Mouse (Mus musculus): Measurements from ENCODE around the gene Catsperg1. TPM values are rescaled to one million over a fixed set of nuclear protein-coding genes. Genes with fewer than 3 reads are reported as not detected.

The Catsperg1 gene
- polyA plus RNA-seq, 1 experiment from 2014 or later: 0.21 TPM

GRCm38 (mm10) chr7:29169231-29170065 is 44.4 kb downstream of the Catsperg1 start:
- H3K9me3 ChIP-seq (ENCODE audit: control insufficient read depth): no peaks in the 10 kb centered on the region
- peak overlapping the region; percentile 71 for H3K4me2 ChIP-seq (replicated peaks; ENCODE audit: low read depth)
- peak; percentile 39 for ATAC-seq
- H3K4me1 ChIP-seq (replicated peaks; ENCODE audit: control insufficient read depth, insufficient read depth, low read length): 0 out of 2 replicates have a peak, but pooled peaks cover 4% of the 10 kb centered on the region
- no peak for TF ChIP-seq CTCF (IDR thresholded peaks at IDR 0.05; ENCODE audit: low read depth)
- peak overlapping the region; percentile 53 for H3K4me3 ChIP-seq (ENCODE audit: low read depth, low read length)
- WGBS: under 1% methylated on average over 35 of the region's 39 CpGs
- H3K36me3 ChIP-seq (ENCODE audit: control insufficient read depth, insufficient read depth): peaks cover 20% of the 10 kb centered on the region
- H3K9ac ChIP-seq (ENCODE audit: low read depth, low read length): peak overlapping the region; percentile 41; the same call in 1 of the 2 replicates
- H3K27me3 ChIP-seq (replicated peaks; ENCODE audit: control insufficient read depth, insufficient read depth, low read length): peaks cover 27% of the 10 kb centered on the region
- no peak overlapping the region for H3K27ac ChIP-seq (ENCODE audit: low read depth, low read length)

DNA sequence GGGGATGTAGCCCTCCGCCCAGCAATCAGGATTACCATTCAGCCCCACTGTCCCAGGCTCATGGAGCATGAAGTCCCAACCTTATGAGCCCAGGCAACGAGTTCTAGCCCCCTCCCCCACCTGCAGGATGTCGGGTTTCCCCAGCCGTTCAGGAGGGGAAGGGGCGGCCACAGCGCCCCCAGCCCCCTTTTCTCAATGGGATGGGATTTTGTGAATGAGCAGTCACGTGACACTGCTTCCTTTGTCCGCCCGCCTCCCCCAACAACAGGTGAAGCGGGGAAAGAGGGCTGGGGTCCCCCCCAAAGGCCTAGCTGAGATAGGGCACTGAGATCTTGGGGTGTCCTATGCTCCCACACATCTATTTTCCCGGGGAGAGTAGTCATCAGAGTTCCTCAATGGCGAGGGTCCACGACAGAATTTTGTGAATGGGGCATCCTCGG is 45.0 kb downstream of the Catsperg1 start:
- Histone ChIP-seq H3K27ac (ENCODE audit: low read depth, low read length) (no peak overlapping the region), H3K9me3 (ENCODE audit: control insufficient read depth) (no peaks in the 10 kb centered on the region), H3K27me3 (replicated peaks; ENCODE audit: control insufficient read depth, insufficient read depth, low read length) (peaks cover 27% of the 10 kb centered on the region), H3K4me3 (ENCODE audit: low read depth, low read length) (peak overlapping the region; percentile 53), H3K9ac (ENCODE audit: low read depth, low read length) (0 out of 2 replicates have a peak overlapping the region, but pooled peaks have one; percentile 26), H3K4me2 (replicated peaks; ENCODE audit: low read depth) (peak overlapping the region; percentile 71), H3K36me3 (ENCODE audit: control insufficient read depth, insufficient read depth) (peaks cover 13% of the 10 kb centered on the region), H3K4me1 (replicated peaks; ENCODE audit: control insufficient read depth, insufficient read depth, low read length) (0 out of 2 replicates have a peak, but pooled peaks cover 4% of the 10 kb centered on the region)
- ATAC-seq: no peak
- TF ChIP-seq CTCF (IDR thresholded peaks at IDR 0.05; ENCODE audit: low read depth): no peak
- WGBS: 1% methylated on average over 14 of the region's 14 CpGs

GRCm38 (mm10) chr7:29168121-29168695 is 45.6 kb downstream of the Catsperg1 start:
- Histone ChIP-seq H3K4me2 (replicated peaks; ENCODE audit: low read depth) (peak overlapping the region; percentile 71), H3K9me3 (ENCODE audit: control insufficient read depth) (no peaks in the 10 kb centered on the region), H3K4me1 (replicated peaks; ENCODE audit: control insufficient read depth, insufficient read depth, low read length) (0 out of 2 replicates have a peak, but pooled peaks cover 4% of the 10 kb centered on the region), H3K27me3 (replicated peaks; ENCODE audit: control insufficient read depth, insufficient read depth, low read length) (peaks cover 27% of the 10 kb centered on the region), H3K27ac (ENCODE audit: low read depth, low read length) (no peak overlapping the region), H3K9ac (ENCODE audit: low read depth, low read length) (no peak overlapping the region), H3K4me3 (ENCODE audit: low read depth, low read length) (peak overlapping the region; percentile 53), H3K36me3 (ENCODE audit: control insufficient read depth, insufficient read depth) (peaks cover 7% of the 10 kb centered on the region; the same call in 1 of the 2 replicates)
- 23% methylated on average over 10 of the region's 10 CpGs for WGBS
- ATAC-seq: no peak
- no peak for TF ChIP-seq CTCF (IDR thresholded peaks at IDR 0.05; ENCODE audit: low read depth)

DNA sequence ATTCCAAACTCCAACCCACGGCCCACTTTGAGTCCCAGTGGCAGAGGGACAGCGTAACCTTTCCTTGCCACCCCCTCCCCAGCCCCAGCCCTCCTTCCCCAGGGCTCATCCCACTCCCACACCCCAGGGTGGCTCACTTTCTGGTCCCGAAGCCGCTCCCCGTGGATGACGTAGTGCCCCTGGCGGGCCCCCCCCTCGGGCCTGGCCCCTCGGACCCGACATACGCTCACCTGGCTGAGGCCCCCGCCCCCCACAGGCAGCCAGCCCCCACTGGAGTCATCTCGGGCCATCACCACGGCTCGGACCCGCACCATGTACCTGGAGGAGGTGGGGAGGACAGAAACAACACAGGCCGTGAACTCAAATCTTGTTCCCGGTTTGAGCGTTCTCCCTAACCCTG is 46.2 kb downstream of the Catsperg1 start:
- TF ChIP-seq CTCF (IDR thresholded peaks at IDR 0.05; ENCODE audit: low read depth): no peak

GRCm38 (mm10) chr7:29162750-29163525 is 50.9 kb downstream of the Catsperg1 start:
- ATAC-seq: peak; percentile 92
- no peak overlapping the region for H3K9ac ChIP-seq (ENCODE audit: low read depth, low read length)
- no peaks in the 10 kb centered on the region for H3K9me3 ChIP-seq (ENCODE audit: control insufficient read depth)
- H3K27ac ChIP-seq (ENCODE audit: low read depth, low read length): no peak overlapping the region
- no peaks in the 10 kb centered on the region for H3K27me3 ChIP-seq (replicated peaks; ENCODE audit: control insufficient read depth, insufficient read depth, low read length)
- TF ChIP-seq CTCF (IDR thresholded peaks at IDR 0.05; ENCODE audit: low read depth): no peak
- no peak overlapping the region for H3K4me3 ChIP-seq (ENCODE audit: low read depth, low read length)
- 0 out of 2 replicates have a peak overlapping the region, but pooled peaks have one; percentile 13 for H3K4me2 ChIP-seq (replicated peaks; ENCODE audit: low read depth)
- H3K36me3 ChIP-seq (ENCODE audit: control insufficient read depth, insufficient read depth): no peaks in the 10 kb centered on the region
- no peaks in the 10 kb centered on the region for H3K4me1 ChIP-seq (replicated peaks; ENCODE audit: control insufficient read depth, insufficient read depth, low read length)
- 14% methylated on average over 9 of the region's 9 CpGs for WGBS

More for the DNA sequence above, 46.2 kb downstream of the Catsperg1 start:
- 0 out of 2 replicates have a peak, but pooled peaks cover 4% of the 10 kb centered on the region for H3K4me1 ChIP-seq (replicated peaks; ENCODE audit: control insufficient read depth, insufficient read depth, low read length)
- no peak overlapping the region for H3K4me3 ChIP-seq (ENCODE audit: low read depth, low read length)
- no peak for ATAC-seq
- H3K9ac ChIP-seq (ENCODE audit: low read depth, low read length): no peak overlapping the region
- peaks cover 24% of the 10 kb centered on the region for H3K27me3 ChIP-seq (replicated peaks; ENCODE audit: control insufficient read depth, insufficient read depth, low read length)
- H3K36me3 ChIP-seq (ENCODE audit: control insufficient read depth, insufficient read depth): peaks cover 2% of the 10 kb centered on the region; the same call in 1 of the 2 replicates
- no peak overlapping the region for H3K27ac ChIP-seq (ENCODE audit: low read depth, low read length)
- no peak overlapping the region for H3K4me2 ChIP-seq (replicated peaks; ENCODE audit: low read depth)
- WGBS: 40% methylated on average over 19 of the region's 19 CpGs
- no peaks in the 10 kb centered on the region for H3K9me3 ChIP-seq (ENCODE audit: control insufficient read depth)

All from intestine, postnatal 0 days (tissue).